Mouse (Mus musculus): Measurements from ENCODE around the gene Efcab11.

GRCm38 (mm10) chr12:99929160-99929559 is 44.9 kb upstream of the Efcab11 start:
- no peak for TF ChIP-seq CTCF (IDR thresholded peaks at IDR 0.05 in 2 of 3, conservative IDR thresholded peaks at IDR 0.05 in 1 of 3; ENCODE audit: control insufficient read depth in 1 of 3, insufficient read depth in 1 of 3, low read depth in 2 of 3, low read length in 3 of 3, poor library complexity in 1 of 3, severe bottlenecking in 1 of 3)
- no peak for TF ChIP-seq USF1 (IDR thresholded peaks at IDR 0.05; ENCODE audit: low read depth, low read length)
- TF ChIP-seq E2F4 (IDR thresholded peaks at IDR 0.05; ENCODE audit: borderline replicate concordance, low read depth, low read length) = no peak
- TF ChIP-seq POLR2A (IDR thresholded peaks at IDR 0.05; ENCODE audit: control insufficient read depth in 1 of 2, insufficient read depth in 1 of 2, low read depth in 1 of 2, low read length in 2 of 2, poor library complexity in 1 of 2) = no peak
- no peak for TF ChIP-seq POLR2AphosphoS2 (IDR thresholded peaks at IDR 0.05; ENCODE audit: low read length)
- no peak for TF ChIP-seq ZNF384 (IDR thresholded peaks at IDR 0.05; ENCODE audit: low read depth, low read length)
- no peak for TF ChIP-seq TBP (IDR thresholded peaks at IDR 0.05; ENCODE audit: low read depth, low read length)
- TF ChIP-seq GATA1 (IDR thresholded peaks at IDR 0.05; ENCODE audit: low read depth, low read length) = no peak
- no peak for TF ChIP-seq MAFK (IDR thresholded peaks at IDR 0.05; ENCODE audit: borderline replicate concordance, low read depth, low read length)
- TF ChIP-seq EP300 (IDR thresholded peaks at IDR 0.05; ENCODE audit: low read depth in 1 of 2, low read length in 2 of 2) = no peak
- no peak for TF ChIP-seq CHD2 (IDR thresholded peaks at IDR 0.05; ENCODE audit: low read length)
- TF ChIP-seq POLR2AphosphoS5 (IDR thresholded peaks at IDR 0.05; ENCODE audit: borderline replicate concordance, low read depth, low read length) = no peak
